Mouse (Mus musculus): ENCODE measurements around the gene Nynrin. TPM values are rescaled to one million over a fixed set of nuclear protein-coding genes. Genes with fewer than 3 reads are reported as not detected.
A peak's percentile ranks its signal among the peaks of the same experiment; 100 is the strongest.

The Nynrin gene
- polyA plus RNA-seq (2015; fragmentation: Nextera tagmentation; extraction: Ambion mirVana) = 28.2 and 34.2 TPM in 2 replicates

DNA sequence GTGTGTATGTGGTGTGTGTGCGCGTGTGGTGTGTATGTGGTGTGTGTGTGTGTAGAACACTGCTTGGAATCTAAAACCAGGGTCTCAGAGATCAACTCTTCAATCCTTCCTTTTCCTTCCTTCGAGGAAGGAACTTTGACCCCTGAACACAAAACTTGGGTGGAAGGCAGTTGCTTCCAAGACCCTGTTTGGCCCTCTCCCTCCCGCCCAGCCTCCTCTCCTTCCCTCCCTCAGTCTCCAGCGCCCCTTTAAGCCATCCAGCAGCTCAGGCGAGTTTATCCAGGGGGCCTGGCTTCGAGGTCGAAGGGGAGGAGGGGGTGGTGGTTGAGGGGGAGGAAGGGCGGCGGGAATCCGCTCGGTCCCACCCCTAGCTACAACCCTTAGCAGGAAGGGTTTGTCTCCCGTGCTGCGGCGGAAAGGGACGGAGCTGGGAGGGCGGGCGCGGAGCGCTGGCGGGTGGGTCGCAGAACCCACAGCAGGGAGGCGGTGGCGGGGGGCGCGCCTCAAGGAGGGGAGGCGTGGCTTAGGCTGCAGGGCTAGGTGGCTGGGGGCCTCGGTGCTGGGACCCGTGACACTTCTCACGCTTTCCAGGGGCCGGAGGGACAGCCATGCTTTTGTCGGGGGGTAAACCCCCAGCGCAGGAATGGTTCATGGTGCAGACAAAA lies at the start of gene Nynrin:
Nynrin (plus strand) TSS at position 390 of the 665 bp plus-strand sequence.
- WGBS = under 1% methylated on average over 31 of the region's 33 CpGs
- Histone ChIP-seq H3K9me3 (no peaks in the 10 kb centered on the region), H3K4me2 (replicated peaks) (peak within 1 kb of the TSS; percentile 93), H3K36me3 (peaks cover 11% of the 10 kb centered on the region), H3K9ac (peak within 1 kb of the TSS; percentile 91), H3K4me3 (peak within 1 kb of the TSS; percentile 69), H3K27me3 (no peaks in the 10 kb centered on the region), H3K27ac (peak within 1 kb of the TSS; percentile 99), H3K4me1 (peaks cover 72% of the 10 kb centered on the region)
- ATAC-seq (ENCODE audit: low FRiP score, low read depth) = peak; percentile 89

DNA sequence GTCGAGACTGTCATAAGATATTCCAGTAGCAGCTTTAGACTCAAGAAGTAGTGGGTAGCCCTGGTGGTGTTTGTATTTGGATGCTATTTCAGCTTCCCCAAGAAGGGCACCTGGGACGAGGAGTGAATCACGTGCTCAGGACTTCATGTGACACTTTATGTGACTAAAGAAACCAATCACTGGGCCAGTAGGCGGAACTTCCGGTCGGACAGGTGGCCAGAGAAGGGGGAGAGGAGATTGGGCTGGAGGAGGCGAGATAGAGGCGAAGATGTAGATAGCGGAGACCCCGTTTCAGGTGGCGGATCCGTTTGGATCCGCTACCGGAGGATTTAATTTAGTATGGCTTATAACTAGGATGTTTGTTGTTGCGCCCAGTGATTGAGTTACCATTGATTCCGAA lies 38.9 kb upstream of the Nynrin start:
- Histone ChIP-seq H3K9me3 (no peaks in the 10 kb centered on the region), H3K9ac (peak overlapping the region; percentile 53), H3K27ac (no peak overlapping the region), H3K4me1 (peaks cover 4% of the 10 kb centered on the region; the same call in 1 of the 2 replicates), H3K27me3 (no peaks in the 10 kb centered on the region), H3K4me3 (peak overlapping the region; percentile 52), H3K36me3 (no peaks in the 10 kb centered on the region), H3K4me2 (replicated peaks) (peak overlapping the region; percentile 66)
- peak; percentile 67; the same call in 1 of the 2 replicates for ATAC-seq (ENCODE audit: low FRiP score, low read depth)
- WGBS = 20% methylated on average over 16 of the region's 16 CpGs

DNA sequence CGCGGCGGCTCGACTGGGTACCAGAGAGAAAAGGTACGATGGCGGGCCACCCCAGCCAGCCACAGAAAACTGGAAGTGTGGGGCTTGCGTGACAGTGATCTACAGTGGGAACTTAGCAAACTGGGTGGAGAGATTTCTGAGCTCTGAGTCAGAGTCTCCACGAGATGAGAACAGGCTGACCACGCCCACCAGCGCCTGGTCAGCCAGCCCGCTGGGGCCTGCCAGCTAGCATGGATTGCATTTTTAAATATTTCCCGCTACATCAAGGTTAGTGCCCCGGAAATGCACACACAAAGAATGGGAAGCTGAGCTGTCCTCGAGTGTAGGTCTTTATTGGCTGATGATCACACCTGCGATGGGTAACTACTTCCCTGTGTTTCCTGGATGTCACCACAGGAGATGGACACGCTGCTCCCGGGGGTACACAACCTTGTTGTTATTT lies 38.5 kb upstream of the Nynrin start:
- no peak; the same call in 1 of the 2 replicates for ATAC-seq (ENCODE audit: low FRiP score, low read depth)
- WGBS = 29% methylated on average over 17 of the region's 17 CpGs
- H3K4me1 ChIP-seq = peaks cover 4% of the 10 kb centered on the region; the same call in 1 of the 2 replicates
- no peaks in the 10 kb centered on the region for H3K27me3 ChIP-seq
- H3K4me3 ChIP-seq = peak overlapping the region; percentile 52
- H3K4me2 ChIP-seq (replicated peaks) = peak overlapping the region; percentile 66
- H3K9me3 ChIP-seq = no peaks in the 10 kb centered on the region
- H3K9ac ChIP-seq = peak overlapping the region; percentile 53
- no peaks in the 10 kb centered on the region for H3K36me3 ChIP-seq
- no peak overlapping the region for H3K27ac ChIP-seq

DNA sequence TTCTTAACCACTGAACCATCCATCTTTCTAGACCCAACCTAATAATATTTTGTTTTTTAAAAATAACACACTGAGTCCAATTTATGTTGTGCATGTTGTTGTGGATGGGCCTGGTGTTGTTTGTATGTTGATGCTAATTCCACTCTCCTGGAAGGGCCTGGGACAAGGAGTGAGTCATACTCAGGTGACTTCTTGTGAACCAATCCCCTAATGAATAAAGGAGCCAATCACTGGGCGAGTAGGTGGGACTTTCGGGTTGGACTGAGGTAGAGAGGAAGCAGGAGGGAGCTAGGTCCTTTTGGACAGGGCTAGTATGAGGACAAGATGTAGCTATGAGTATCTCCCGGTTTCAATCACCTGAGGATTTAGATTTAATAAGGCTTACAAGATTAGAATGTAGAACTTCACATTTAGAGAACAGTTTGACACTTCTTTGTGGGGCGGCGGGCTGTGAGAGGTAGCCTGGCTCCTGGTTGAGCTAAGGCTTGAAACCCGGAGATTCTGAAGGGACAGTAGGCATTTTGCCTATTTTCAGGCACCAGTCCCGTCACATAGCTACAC lies 33.9 kb upstream of the Nynrin start:
- 77% methylated on average over 7 of the region's 7 CpGs for WGBS
- no peak for ATAC-seq (ENCODE audit: low FRiP score, low read depth)
- Histone ChIP-seq H3K36me3 (no peaks in the 10 kb centered on the region), H3K4me3 (no peak overlapping the region), H3K27me3 (no peaks in the 10 kb centered on the region), H3K4me2 (replicated peaks) (no peak overlapping the region), H3K9me3 (no peaks in the 10 kb centered on the region), H3K27ac (no peak overlapping the region), H3K9ac (no peak overlapping the region), H3K4me1 (peaks cover 17% of the 10 kb centered on the region; the same call in 1 of the 2 replicates)

DNA sequence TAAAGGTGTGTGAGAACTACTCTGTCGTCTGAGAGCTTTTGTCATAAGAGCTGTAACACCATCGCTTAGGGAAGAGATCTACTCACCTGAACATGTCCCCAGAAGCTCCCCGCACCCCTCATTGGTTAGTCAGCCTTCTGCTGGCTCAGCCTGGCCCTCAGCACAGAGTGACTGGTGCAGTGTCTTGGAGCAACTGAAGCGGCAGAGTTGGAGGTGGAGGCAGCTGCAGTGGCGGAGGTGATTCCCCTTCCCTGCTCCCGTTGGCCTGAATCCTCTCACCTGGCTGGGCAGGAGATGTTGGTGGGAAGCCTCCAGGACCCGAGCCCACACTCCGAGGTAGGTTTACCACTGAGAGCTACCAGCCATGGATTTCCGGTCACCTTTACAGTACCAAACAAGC lies 33.2 kb upstream of the Nynrin start:
- Histone ChIP-seq H3K4me3 (no peak overlapping the region), H3K9ac (no peak overlapping the region), H3K27ac (no peak overlapping the region), H3K36me3 (no peaks in the 10 kb centered on the region), H3K27me3 (no peaks in the 10 kb centered on the region), H3K4me1 (peaks cover 14% of the 10 kb centered on the region; the same call in 1 of the 2 replicates), H3K4me2 (replicated peaks) (no peak overlapping the region), H3K9me3 (no peaks in the 10 kb centered on the region)
- WGBS = 79% methylated on average over 9 of the region's 9 CpGs
- no peak for ATAC-seq (ENCODE audit: low FRiP score, low read depth)

DNA sequence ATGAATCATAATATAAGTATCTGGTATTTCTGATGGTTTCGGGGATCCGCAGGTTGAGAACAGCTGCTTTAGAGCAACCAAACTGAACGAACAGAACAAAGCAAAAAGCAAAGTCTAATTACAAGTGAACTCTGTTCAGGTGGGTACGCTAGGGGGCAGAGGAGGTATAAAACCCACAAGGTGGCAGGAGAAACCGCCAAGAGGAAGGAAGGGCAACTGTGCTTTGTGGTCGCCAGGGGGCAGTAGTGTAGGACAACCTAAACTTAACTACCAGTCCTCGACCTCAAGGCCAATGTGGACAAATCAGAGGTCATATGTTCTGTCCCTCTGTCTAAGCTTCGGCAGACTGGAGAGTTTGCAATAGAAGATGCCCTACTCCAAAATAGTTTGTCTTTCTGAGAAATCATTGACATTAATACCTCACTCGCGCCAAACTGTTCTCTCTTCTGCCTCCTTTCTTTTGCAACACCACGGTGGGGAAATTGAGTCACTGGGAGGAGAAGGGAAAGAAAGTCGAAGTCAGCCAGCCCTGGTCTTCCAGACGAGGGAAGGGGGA lies 31.3 kb upstream of the Nynrin start:
- peaks cover 28% of the 10 kb centered on the region for H3K4me1 ChIP-seq

DNA sequence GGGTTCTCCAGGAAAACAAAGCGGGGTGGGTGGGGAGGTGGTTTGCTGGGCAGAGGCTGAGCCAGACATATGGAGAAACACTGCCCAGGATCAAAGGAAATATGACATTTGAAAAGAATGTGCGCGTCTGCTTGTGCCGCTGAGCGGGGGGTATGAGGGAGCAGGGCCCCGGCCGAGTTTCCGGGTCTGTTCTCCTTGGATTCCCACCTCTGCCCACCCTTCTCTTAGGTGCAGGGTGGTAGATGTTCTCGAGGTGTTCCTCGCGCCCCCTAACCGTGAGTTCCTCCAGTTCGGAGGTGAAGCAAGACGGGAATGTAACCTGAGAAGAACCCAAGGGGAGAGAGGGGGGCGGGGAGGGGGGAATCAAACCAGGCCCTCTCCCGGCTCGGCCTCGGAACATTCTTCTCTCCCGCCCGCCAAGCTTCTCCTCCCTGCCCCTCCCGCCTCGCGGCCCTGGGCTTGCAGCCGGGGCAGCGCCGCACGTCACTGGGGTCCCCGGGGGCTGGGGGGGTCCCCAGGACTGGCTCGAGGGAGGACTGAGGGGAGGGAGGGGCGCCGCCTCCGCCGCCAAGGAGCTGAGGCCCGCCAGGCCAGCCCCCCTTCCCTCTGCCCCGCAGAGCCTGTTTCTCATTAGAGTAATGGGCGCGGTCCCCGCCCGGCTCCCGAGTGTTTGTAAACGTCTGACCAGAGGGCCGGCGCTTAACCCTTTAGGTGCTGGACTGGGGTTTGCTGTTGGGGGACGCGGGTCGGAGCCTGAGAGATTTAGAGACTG lies 30.6 kb upstream of the Nynrin start, which contains the start of gene Nfatc4:
Nfatc4 (plus strand) TSS at position 154 of the 772 bp plus-strand sequence.
- H3K4me2 ChIP-seq (replicated peaks) = peak within 1 kb of the TSS; percentile 99
- no peaks in the 10 kb centered on the region for H3K27me3 ChIP-seq
- H3K4me1 ChIP-seq = peaks cover 35% of the 10 kb centered on the region
- H3K4me3 ChIP-seq = peak within 1 kb of the TSS; percentile 88
- H3K36me3 ChIP-seq = peaks cover 17% of the 10 kb centered on the region
- peak; percentile 85 for ATAC-seq (ENCODE audit: low FRiP score, low read depth)
- WGBS = 0% methylated on average over 44 of the region's 46 CpGs
- H3K27ac ChIP-seq = peak within 1 kb of the TSS; percentile 100
- no peaks in the 10 kb centered on the region for H3K9me3 ChIP-seq
- peak within 1 kb of the TSS; percentile 75 for H3K9ac ChIP-seq

More for the DNA sequence above, 31.3 kb upstream of the Nynrin start:
- Histone ChIP-seq H3K9ac (peak overlapping the region; percentile 75), H3K27me3 (no peaks in the 10 kb centered on the region), H3K27ac (peak overlapping the region; percentile 100), H3K4me2 (replicated peaks) (peak overlapping the region; percentile 99), H3K9me3 (no peaks in the 10 kb centered on the region), H3K36me3 (peaks cover 11% of the 10 kb centered on the region), H3K4me3 (peak overlapping the region; percentile 88)
- ATAC-seq (ENCODE audit: low FRiP score, low read depth) = 0 out of 2 replicates have a peak, but pooled peaks have one; percentile 3
- WGBS = 4% methylated on average over 13 of the region's 13 CpGs

DNA sequence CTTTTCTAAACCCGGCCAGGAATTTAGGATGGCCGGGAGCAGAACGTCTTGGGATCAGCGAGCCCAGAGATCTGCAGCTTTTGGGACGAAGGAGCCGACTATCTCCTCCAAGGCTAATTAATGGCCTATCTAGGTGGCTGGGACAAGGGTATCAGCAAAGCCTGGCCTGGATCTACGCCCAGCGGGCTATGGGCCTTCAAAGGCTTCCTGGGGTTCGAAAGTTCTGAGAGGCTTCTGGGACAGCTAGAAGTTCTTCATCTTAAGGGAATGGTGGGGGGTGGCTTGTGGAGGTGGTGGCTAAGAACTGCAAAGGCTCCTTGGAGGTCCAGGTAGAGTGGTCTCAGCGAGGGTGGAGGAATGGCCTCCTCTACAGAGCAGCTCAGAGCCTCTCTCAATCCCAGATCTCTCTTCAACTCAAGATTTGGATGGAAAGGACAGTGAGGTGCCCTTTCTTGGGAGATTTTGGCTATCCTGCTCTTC lies 29.8 kb upstream of the Nynrin start:
- H3K4me3 ChIP-seq = peak overlapping the region; percentile 88
- peaks cover 26% of the 10 kb centered on the region for H3K36me3 ChIP-seq
- WGBS = 3% methylated on average over 10 of the region's 10 CpGs
- peak overlapping the region; percentile 99 for H3K4me2 ChIP-seq (replicated peaks)
- 0 out of 2 replicates have a peak, but pooled peaks have one; percentile 0 for ATAC-seq (ENCODE audit: low FRiP score, low read depth)
- H3K27me3 ChIP-seq = no peaks in the 10 kb centered on the region
- H3K27ac ChIP-seq = peak overlapping the region; percentile 100
- peak overlapping the region; percentile 75 for H3K9ac ChIP-seq
- peaks cover 43% of the 10 kb centered on the region for H3K4me1 ChIP-seq
- no peaks in the 10 kb centered on the region for H3K9me3 ChIP-seq

DNA sequence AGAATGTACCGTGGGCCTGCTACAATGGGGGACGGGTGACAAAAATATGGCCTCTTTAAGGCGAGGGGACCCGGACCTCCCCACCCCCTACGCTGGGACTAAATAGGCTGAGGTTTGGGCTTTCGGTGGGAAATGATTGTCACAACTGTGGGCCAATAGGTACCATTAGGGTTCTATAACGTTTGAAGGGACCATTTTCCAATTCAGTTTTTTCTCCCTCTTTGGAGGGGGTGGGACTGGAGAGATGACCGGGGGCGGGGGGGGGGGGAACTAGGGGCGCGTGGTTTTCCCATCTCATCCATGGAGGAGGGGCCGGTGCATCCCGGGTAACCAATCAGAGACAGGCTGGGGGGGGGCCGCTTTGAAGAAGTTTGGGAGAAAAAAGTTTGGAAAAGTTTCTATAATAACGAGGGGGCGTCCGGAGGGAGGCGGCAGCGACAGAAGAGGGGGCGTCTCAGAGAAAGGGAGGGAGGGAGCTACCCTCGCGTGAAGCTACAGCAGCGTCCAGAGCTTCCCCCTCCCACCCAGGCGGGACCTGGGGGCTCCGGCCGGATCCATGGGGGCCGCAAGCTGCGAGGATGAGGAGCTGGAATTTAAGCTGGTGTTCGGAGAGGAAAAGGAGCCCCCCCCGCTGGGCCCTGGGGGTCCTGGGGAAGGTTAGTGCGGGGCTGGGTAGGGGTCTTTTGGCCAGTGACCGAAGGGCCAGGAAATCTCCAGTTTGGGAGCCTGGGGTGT lies 29.2 kb upstream of the Nynrin start:
- peaks cover 32% of the 10 kb centered on the region for H3K36me3 ChIP-seq
- no peaks in the 10 kb centered on the region for H3K27me3 ChIP-seq
- H3K4me1 ChIP-seq = peaks cover 48% of the 10 kb centered on the region
- H3K4me2 ChIP-seq (replicated peaks) = peak overlapping the region; percentile 99
- under 1% methylated on average over 32 of the region's 32 CpGs for WGBS
- H3K9me3 ChIP-seq = no peaks in the 10 kb centered on the region
- H3K27ac ChIP-seq = peak overlapping the region; percentile 100
- H3K4me3 ChIP-seq = peak overlapping the region; percentile 88
- ATAC-seq (ENCODE audit: low FRiP score, low read depth) = peak; percentile 52
- H3K9ac ChIP-seq = peak overlapping the region; percentile 96

DNA sequence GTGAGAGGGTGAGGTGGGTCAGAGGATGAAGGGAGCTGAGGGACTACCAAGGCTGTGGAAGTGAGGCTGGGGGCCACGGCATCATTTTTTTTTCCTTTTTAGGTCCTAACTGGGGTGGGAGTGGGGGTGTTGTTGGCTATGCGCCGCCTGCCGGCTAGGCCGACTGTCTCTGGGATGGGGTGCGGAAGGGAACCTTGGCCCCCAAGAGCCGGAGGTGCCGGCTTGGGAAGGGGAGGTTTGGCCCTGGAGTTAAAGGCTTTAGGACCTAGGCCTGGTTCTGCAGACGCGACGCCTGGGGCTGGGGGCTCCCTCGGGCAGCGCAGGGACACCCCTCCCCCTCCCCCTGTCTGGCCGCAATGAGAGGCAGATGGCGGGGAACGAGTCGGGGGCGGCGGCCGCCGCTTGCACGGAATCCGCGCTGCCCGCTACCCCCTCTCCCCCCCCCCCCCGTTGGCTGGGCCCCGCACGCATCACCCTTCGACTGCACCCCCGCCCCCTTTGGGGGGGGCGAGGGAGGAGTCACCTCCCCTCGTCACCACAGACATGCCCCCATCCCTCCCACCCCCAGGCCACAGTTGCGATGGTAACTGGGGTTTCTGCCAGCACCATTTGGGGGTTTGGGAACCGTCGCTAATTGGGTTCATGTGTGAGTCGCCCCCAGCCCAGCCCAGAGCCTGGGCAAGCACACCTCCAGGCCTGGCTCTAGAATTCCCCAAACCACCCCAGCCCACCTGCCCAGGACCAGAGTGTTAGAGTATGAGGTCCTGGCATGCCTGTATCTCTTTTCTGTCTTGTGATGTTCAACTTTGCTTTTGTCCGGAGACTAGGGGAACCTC lies 28.4 kb upstream of the Nynrin start:
- H3K36me3 ChIP-seq = peaks cover 40% of the 10 kb centered on the region
- H3K27ac ChIP-seq = peak overlapping the region; percentile 100
- 0 out of 2 replicates have a peak, but pooled peaks have one; percentile 1 for ATAC-seq (ENCODE audit: low FRiP score, low read depth)
- H3K4me3 ChIP-seq = peak overlapping the region; percentile 88
- peak overlapping the region; percentile 96 for H3K9ac ChIP-seq
- H3K4me1 ChIP-seq = peaks cover 55% of the 10 kb centered on the region
- H3K4me2 ChIP-seq (replicated peaks) = peak overlapping the region; percentile 99
- no peaks in the 10 kb centered on the region for H3K9me3 ChIP-seq
- under 1% methylated on average over 19 of the region's 37 CpGs for WGBS
- no peaks in the 10 kb centered on the region for H3K27me3 ChIP-seq
